Mouse (Mus musculus) lung, postnatal 10 days (tissue): ENCODE data around the gene Aipl1.

ENCODE experiments used
- DNase-seq: peaks from one replicate; pipeline ENCODE4 v3.0.0; 2021

The Aipl1 gene

DNA sequence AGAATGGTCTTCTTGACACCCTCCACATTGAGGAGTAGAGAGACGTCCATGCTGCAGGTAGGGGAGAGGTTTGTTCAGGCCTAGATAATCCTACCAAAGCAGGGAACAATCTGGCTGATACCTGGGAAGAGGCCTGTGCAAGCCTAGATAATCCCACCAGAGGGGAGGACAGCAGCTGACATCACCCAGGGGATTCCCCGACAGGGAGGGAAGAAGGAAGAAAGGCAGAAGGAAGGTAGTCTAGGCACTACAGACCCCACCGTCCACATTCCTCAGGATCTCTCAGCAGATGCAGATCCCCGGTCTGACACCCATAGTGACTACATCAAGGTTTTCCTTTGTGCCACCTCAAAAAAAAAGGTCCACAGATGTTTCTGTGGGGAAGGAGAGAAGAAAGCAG lies at the start of gene Aipl1:
Gene Aipl1, minus strand, starts transcription at position 101 of the 400 bp plus-strand sequence.
- no peak for DNase-seq

GRCm38 (mm10) chr11:72086251-72087046 lies 49.1 kb upstream of the Aipl1 start:
- peak; percentile 32 for DNase-seq

- no peak for DNase-seq
These were observed 47.0 kb upstream of the Aipl1 start for GRCm38 (mm10) chr11:72084337-72084736.

- no peak for DNase-seq
These were observed 45.3 kb upstream of the Aipl1 start for GRCm38 (mm10) chr11:72082601-72083000.

DNA sequence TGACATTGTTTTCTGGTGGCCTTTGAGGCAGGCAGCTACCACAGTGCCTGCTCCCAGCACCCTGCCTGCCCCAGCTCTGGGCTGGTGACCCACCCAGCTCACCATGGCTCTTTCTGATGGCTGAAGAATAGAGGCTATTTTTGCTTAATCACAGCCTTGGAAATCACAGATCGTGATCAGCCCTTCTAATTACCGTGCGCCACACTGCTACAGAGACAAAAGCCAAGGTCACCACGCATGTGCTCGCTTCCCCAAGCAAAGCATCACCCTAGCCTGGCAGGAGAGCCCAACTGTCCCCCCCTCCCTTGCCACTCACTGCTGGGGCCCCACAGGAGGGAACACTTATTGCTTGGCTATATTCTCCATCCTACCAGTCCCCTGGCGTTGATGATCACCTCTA lies 43.2 kb upstream of the Aipl1 start:
- DNase-seq, result no peak

- no peak for DNase-seq
These were observed 41.3 kb upstream of the Aipl1 start for GRCm38 (mm10) chr11:72078647-72079046.

- DNase-seq, result no peak
These were observed 40.7 kb upstream of the Aipl1 start for GRCm38 (mm10) chr11:72078056-72078455.

GRCm38 (mm10) chr11:72074230-72074629 lies 36.9 kb upstream of the Aipl1 start:
- no peak for DNase-seq

DNA sequence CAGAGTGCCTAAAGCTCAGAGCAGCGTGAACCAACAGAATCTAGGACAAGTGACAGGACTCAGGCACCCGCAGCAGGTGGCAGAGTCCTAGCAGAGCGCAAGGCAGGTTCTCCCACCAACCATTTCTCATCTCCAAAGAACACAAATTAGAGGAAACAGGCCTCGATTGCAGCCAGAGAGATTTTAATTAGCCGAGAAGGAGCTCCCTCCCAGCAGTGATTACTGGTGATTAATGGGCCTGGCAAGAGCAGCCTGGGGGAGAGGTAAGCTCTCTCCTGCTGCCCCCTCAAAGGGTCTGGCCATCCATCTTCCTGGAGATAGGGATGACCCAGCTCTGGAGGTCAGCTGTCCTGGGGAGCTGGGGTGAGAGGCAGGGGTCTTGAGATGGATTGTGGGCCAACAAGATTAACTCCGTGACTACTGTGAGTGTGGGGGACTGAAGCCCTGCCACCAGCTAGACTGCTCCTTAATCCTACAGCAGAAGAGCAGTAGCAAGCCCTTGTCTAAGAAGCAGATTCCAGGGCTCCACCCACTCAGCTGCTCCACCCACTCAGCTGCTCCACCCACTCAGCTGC lies 35.1 kb upstream of the Aipl1 start:
- DNase-seq, result no peak

- DNase-seq, result no peak
These were observed 33.4 kb upstream of the Aipl1 start for GRCm38 (mm10) chr11:72070733-72071132.

DNA sequence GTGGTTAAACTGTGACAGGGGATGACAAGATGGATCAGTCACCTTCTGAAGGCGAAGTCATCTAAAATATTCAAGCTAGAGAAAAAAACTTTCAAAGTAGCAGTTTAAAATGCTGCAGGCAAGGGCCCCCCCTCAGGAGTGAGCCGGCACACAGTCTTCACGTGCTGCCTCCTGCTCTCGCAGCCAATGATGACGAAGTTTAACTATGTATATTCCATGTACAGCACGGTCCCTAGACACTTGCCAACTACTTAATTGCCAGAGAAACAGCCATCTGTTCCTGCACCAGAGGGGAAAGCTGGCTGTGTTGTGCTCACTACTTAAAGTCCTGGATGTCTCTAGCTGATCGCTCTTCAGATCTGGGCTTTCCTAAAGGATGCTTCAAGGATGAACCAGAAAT lies 30.7 kb upstream of the Aipl1 start:
- DNase-seq, result no peak

GRCm38 (mm10) chr11:72067326-72067725 lies 30.0 kb upstream of the Aipl1 start:
- no peak for DNase-seq

- peak; percentile 60 for DNase-seq
These were observed 29.0 kb upstream of the Aipl1 start for GRCm38 (mm10) chr11:72066330-72066729.

DNA sequence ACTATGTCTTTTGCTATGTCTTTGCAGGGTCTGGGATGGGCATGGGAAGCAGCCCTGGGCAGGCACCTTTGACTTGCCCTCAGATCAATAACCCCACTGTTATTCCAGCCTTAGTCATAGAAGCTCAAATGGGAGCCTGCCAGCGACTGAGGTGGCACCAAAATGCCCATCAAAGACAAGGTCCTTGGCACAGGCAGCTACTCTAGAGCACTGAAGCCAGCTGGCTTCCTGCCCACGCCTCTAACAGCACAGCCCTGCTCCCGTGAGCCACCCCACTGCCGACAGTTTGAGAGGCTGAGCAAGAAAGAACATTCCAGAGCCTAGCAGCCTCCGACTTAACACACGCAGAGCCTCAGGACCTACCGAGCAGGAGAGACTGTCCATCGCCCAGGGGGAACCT lies 27.8 kb upstream of the Aipl1 start:
- peak; percentile 31 for DNase-seq

DNA sequence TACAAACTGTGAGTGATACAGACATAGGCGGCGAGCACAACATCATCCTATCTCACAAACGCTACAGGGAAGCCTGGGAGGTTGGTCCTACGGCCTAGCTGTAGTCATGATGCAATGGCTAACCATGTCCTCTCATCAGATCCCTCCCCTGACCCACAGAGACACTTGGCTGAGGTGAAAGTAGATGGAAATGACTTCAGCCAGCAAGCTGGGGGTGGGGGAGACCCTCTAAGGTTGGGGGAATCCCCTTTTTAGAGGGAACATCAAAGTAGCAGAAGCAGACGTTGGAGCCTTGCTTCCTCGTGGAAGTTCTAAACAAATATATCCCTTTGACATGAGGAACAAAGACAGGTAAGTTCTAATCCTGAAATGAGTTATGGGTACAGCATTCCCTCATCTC lies 27.1 kb upstream of the Aipl1 start:
- DNase-seq, result no peak

GRCm38 (mm10) chr11:72061093-72061620 lies 23.8 kb upstream of the Aipl1 start:
- DNase-seq, result no peak

- DNase-seq, result no peak
These were observed 23.1 kb upstream of the Aipl1 start for GRCm38 (mm10) chr11:72060416-72060815.

DNA sequence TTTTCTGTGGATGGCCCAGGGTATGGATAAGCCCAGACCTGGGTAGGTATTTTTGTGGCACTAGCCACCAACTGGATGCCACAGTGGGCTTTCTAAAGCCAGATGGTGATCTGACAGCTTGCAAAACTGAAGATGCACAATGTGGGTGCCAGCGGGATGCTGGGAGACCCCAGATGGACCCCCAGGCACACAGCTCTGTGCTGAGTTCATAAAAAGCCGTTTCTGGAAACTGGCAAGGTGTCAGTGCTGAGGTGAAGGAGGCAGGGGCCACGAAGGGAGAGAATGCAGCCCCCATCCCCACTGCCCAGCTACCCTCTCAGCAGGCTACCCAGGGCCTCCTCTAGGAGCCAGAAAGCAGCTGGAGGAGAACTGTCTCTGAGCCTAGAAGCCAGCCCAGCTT lies 19.9 kb upstream of the Aipl1 start:
- DNase-seq, result no peak

GRCm38 (mm10) chr11:72055176-72055575 lies 17.9 kb upstream of the Aipl1 start:
- DNase-seq, result peak; percentile 34

GRCm38 (mm10) chr11:72052636-72053035 lies 15.3 kb upstream of the Aipl1 start:
- peak; percentile 87 for DNase-seq

DNA sequence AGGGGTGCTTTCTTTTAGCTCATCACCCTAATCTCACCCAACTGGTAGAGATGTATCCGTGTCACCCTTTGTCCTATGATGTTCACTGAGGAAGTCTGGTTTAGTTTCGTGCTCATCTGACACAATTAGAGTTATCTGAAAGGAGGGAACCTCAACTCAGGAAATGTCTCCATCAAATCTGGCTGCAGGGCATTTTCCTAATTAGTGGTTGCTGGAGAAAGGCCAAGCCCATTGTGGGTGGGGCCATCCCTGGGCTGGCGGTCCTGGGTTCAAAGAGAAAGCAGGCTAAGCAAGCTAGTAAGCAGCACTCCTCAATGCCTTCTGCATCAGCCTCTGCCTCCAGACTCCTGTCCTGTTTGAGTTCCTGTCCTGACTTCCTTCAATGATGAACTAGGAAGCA lies 14.9 kb upstream of the Aipl1 start:
- DNase-seq, result peak; percentile 21

- DNase-seq, result no peak
These were observed 13.9 kb upstream of the Aipl1 start for GRCm38 (mm10) chr11:72050895-72051858.
